Mouse (Mus musculus) G1E (cell line): ENCODE data around the gene Tjp1. TPM values are rescaled to one million over a fixed set of nuclear protein-coding genes. Genes with fewer than 3 reads are reported as not detected.

Experiments used
- ATAC-seq: 2 replicates; pipeline ENCODE4 v1.8.0; 2016; ENCODE audit warnings: mild to moderate bottlenecking; ENCODE audit not compliant: insufficient number of reproducible peaks, poor library complexity, low FRiP score, severe bottlenecking; ENCODE audit errors: extremely low read depth
- DNase-seq: peaks from one replicate; pipeline ENCODE4 v3.0.0; 2012; ENCODE audit warnings: low spot score
- H3K27me3 ChIP-seq: 2 replicates; pipeline ENCODE4 v1.6.1; 2012; ENCODE audit warnings: mild to moderate bottlenecking, low read length, inconsistent platforms; ENCODE audit not compliant: insufficient read depth
- H3K36me3 ChIP-seq: replicated peaks from 2 replicates; pipeline ENCODE3; 2012; ENCODE audit warnings: mild to moderate bottlenecking, inconsistent platforms
- H3K4me1 ChIP-seq: 2 replicates; pipeline ENCODE4 v1.6.1; 2012; ENCODE audit warnings: low read depth, low read length, inconsistent platforms, mixed read lengths; ENCODE audit not compliant: insufficient read depth
- H3K4me3 ChIP-seq: 2 replicates; pipeline ENCODE4 v1.5.1; 2012; ENCODE audit warnings: low read depth, mild to moderate bottlenecking, inconsistent platforms, low read length, moderate library complexity, mixed read lengths
- H3K9me3 ChIP-seq: replicated peaks from 2 replicates; pipeline ENCODE4 v1.6.1; 2012; ENCODE audit warnings: inconsistent platforms
- CTCF ChIP-seq: IDR thresholded peaks from 2 replicates; pipeline ENCODE4 v1.5.1; 2012; ENCODE audit warnings: low read depth, low read length, inconsistent platforms, mixed read lengths
- GATA1 ChIP-seq: IDR thresholded peaks from 2 replicates; pipeline ENCODE4 v1.6.1; 2012; ENCODE audit warnings: borderline replicate concordance, low read length, inconsistent platforms, mixed read lengths
- GATA2 ChIP-seq: IDR thresholded peaks from 2 replicates; pipeline ENCODE4 v1.6.1; 2012; ENCODE audit warnings: low read depth, low read length, inconsistent platforms, borderline replicate concordance
- POLR2AphosphoS5 ChIP-seq: IDR thresholded peaks from 2 replicates; pipeline ENCODE4 v1.6.1; 2012; ENCODE audit warnings: low read depth, low read length, inconsistent platforms; ENCODE audit not compliant: insufficient replicate concordance
- TAL1 ChIP-seq: conservative IDR thresholded peaks from 2 replicates; pipeline ENCODE4 v1.6.1; 2012; ENCODE audit warnings: low read depth, low read length, inconsistent platforms, mixed read lengths
- polyA plus RNA-seq: library from polyadenylated mRNA; stranded (reverse); fragments of >175 nt; gene quantifications from 2 replicates; pipeline ENCODE4 v1.2.3, GENCODE M21; 2012
- total RNA-seq, 2 experiments: library from RNA; stranded (forward) in 1 of 2; stranded (reverse) in 1 of 2; fragments of 200-1000 nt in 1 of 2; fragments of >200 nt in 1 of 2; fragmentation: Nextera tagmentation in 1 of 2; gene quantifications; 2 replicates each; pipeline ENCODE4 v1.2.3; 2014 to 2017

Tjp1 gene
- total and polyA plus RNA-seq, 3 experiments = 17.8 to 119 (median 95.0) TPM

GRCm38 (mm10) chr7:65467306-65468021 lies 60.1 kb downstream of the Tjp1 start:
- ATAC-seq = no peak
- TF ChIP-seq TAL1 = no peak
- TF ChIP-seq GATA1 = no peak
- no peak for TF ChIP-seq POLR2AphosphoS5
- TF ChIP-seq CTCF = no peak
- TF ChIP-seq GATA2 = no peak
- Histone ChIP-seq H3K9me3 (no peaks in the 10 kb centered on the region), H3K27me3 (peaks cover 41% of the 10 kb centered on the region), H3K4me3 (no peak overlapping the region), H3K4me1 (peaks cover 2% of the 10 kb centered on the region; the same call in 1 of the 2 replicates), H3K36me3 (no peaks in the 10 kb centered on the region)
- no peak for DNase-seq

- DNase-seq (no peak), ATAC-seq (no peak)
- TF ChIP-seq CTCF (no peak), TAL1 (no peak), GATA2 (no peak), GATA1 (no peak)
- Histone ChIP-seq H3K9me3 (no peaks in the 10 kb centered on the region), H3K27me3 (peaks cover 43% of the 10 kb centered on the region), H3K4me3 (no peak overlapping the region), H3K36me3 (no peaks in the 10 kb centered on the region), H3K4me1 (peaks cover 2% of the 10 kb centered on the region; the same call in 1 of the 2 replicates)
These were observed 61.4 kb downstream of the Tjp1 start for GRCm38 (mm10) chr7:65466137-65466536.

GRCm38 (mm10) chr7:65464518-65465037 lies 63.0 kb downstream of the Tjp1 start:
- no peaks in the 10 kb centered on the region for H3K9me3 ChIP-seq
- DNase-seq = no peak
- peaks cover 2% of the 10 kb centered on the region; the same call in 1 of the 2 replicates for H3K4me1 ChIP-seq
- H3K36me3 ChIP-seq = no peaks in the 10 kb centered on the region
- H3K4me3 ChIP-seq = no peak overlapping the region
- peaks cover 43% of the 10 kb centered on the region for H3K27me3 ChIP-seq
- TF ChIP-seq TAL1 = no peak
- no peak for TF ChIP-seq POLR2AphosphoS5
- no peak for TF ChIP-seq GATA2
- no peak for TF ChIP-seq CTCF
- TF ChIP-seq GATA1 = no peak
- ATAC-seq = no peak

- H3K9me3 ChIP-seq = no peaks in the 10 kb centered on the region
- ATAC-seq = no peak
- H3K4me3 ChIP-seq = no peak overlapping the region
- DNase-seq = no peak
- H3K27me3 ChIP-seq = peaks cover 41% of the 10 kb centered on the region
- TF ChIP-seq CTCF = no peak
- TF ChIP-seq GATA2 = no peak
- no peak for TF ChIP-seq POLR2AphosphoS5
- no peak for TF ChIP-seq TAL1
- no peak for TF ChIP-seq GATA1
- H3K36me3 ChIP-seq = no peaks in the 10 kb centered on the region
- H3K4me1 ChIP-seq = peaks cover 2% of the 10 kb centered on the region; the same call in 1 of the 2 replicates
These were observed 64.1 kb downstream of the Tjp1 start for GRCm38 (mm10) chr7:65463438-65463837.

GRCm38 (mm10) chr7:65461412-65461811 lies 66.2 kb downstream of the Tjp1 start:
- Histone ChIP-seq H3K9me3 (no peaks in the 10 kb centered on the region), H3K4me3 (no peak overlapping the region), H3K36me3 (no peaks in the 10 kb centered on the region), H3K4me1 (peaks cover 2% of the 10 kb centered on the region; the same call in 1 of the 2 replicates), H3K27me3 (peaks cover 36% of the 10 kb centered on the region)
- ATAC-seq = no peak
- no peak for DNase-seq
- TF ChIP-seq POLR2AphosphoS5 (no peak), TAL1 (no peak), GATA1 (no peak), GATA2 (no peak), CTCF (no peak)

GRCm38 (mm10) chr7:65460196-65460595 lies 67.4 kb downstream of the Tjp1 start:
- Histone ChIP-seq H3K4me1 (no peaks in the 10 kb centered on the region), H3K27me3 (peaks cover 29% of the 10 kb centered on the region), H3K4me3 (no peak overlapping the region), H3K36me3 (no peaks in the 10 kb centered on the region), H3K9me3 (no peaks in the 10 kb centered on the region)
- DNase-seq (no peak), ATAC-seq (no peak)
- TF ChIP-seq GATA2 (no peak), TAL1 (no peak)
